Mouse (Mus musculus): ENCODE measurements around the gene Olfr361.
"Not testable (repeated sequence)": the region's sequence is repeated elsewhere in the genome, so short reads cannot be mapped to it uniquely, and the experiment has no call there.

Gene Olfr361

DNA sequence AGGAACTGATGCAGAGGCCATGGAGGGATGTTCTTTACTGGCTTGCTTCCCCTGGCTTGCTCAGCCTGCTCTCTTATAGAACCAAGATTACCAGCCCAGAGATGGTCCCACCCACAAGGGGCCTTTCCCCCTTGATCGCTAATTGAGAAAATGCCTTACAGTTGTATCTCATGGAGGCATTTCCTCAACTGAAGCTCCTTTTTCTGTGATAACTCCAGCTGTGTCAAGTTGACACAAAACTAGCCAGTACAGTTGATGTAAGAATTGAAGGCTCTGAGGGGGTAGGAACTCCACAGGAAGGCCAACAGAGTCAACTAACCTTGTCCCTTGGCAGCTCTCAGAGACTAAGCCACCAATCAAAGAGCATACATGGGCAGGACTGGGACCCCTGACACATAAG, at the start of gene Olfr361:
Gene Olfr361, minus strand, starts transcription at position 101 of the 400 bp plus-strand sequence.
- not testable (repeated sequence) for DNase-seq

DNA sequence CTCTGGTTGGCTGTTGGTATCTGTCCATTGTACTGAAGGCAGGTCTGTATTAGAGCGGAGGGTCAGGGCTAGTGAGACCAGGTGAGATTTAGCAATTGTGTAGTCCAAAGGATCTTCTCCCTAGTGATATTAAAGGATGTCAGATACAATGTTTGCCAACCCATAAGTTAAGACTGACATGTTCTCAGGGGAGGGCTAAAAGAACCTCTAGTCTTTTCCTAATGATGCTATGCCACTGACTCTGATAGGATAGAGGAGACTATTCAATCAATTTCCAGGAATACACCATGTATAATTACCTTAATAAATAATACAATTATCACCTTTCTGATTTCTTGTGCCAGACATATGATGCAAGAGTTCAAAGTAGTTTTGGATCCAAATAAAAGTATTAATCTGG, 28.7 kb upstream of the Olfr361 start, which contains the start of gene Olfr362:
Gene Olfr362, minus strand, starts transcription at position 101 of the 400 bp plus-strand sequence.
- DNase-seq = no peak

DNA sequence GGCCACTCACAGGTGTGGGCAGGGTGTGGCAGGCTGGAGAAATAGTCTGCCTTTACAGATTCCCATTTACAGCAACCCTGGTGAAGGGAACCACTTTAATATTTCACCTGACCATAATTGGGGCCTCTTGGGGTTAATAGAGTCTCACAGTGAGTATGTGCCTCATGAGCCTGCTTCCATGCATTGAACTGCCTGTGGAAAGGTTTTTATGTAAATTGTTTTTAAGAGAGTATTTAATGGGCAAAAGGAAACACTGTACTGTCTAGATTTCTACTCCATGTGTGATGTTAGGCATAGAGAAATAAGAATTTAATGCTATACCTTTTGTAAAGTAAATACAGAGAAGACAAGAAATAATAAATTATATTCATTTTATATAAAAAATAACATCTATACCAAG, 23.6 kb downstream of the Olfr361 start, which contains the start of gene Olfr360:
Gene Olfr360, plus strand, starts transcription at position 301 of the 400 bp plus-strand sequence.
- no peak for DNase-seq

Measured in liver (tissue).